ENCODE assay signal across 12 mouse cellular contexts in the genomic region with DNA sequence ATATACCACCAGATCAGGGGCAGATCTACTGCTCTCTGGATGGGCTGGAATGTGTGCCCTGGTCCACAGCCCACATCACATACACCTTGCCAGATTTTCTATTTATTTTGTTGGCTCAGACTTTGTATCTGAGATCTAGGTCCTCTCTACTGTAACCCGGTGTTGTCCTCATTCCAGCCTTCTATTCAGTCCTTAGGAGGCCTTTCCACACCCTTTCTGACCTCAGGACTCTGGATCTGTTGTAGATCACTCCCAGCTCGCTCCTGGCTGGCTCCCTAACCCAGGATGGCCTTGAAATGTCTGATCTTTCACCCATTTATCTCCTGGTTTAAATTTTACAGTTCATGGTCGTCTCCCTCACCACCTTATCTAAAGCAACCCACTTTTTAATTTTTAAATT. TPM values are rescaled to one million over a fixed set of nuclear protein-coding genes. Genes with fewer than 3 reads are reported as not detected.
"Had no signal": no experiment of that assay in that cellular context is flagged by ENCODE, and none has a peak within 500 bp of the region (broad histone marks: within the 10 kb centered on the region; RNA-seq: fewer than 3 reads in every experiment).

No protein-coding gene starts in this region.

- H3K9ac ChIP-seq: hindbrain, embryonic 15.5 days; midbrain, embryonic 13.5 days had no signal

- H3K27ac ChIP-seq: hindbrain, embryonic 15.5 days; left cerebral cortex, adult 2 months; limb, embryonic 10.5 days; midbrain, embryonic 13.5 days had no signal

- DNase-seq: lung, adult 18-20 months; right cerebral cortex, postnatal 14 days; thymus, postnatal 4 days had no signal

- H3K4me3 ChIP-seq: hindbrain, embryonic 15.5 days; left cerebral cortex, adult 2 months; limb, embryonic 10.5 days; midbrain, embryonic 13.5 days had no signal

- H3K36me3 ChIP-seq: hindbrain, embryonic 15.5 days had no signal

- H3K9me3 ChIP-seq: hindbrain, embryonic 15.5 days; limb, embryonic 10.5 days; midbrain, embryonic 13.5 days had no signal

- H3K4me2 ChIP-seq: hindbrain, embryonic 15.5 days; midbrain, embryonic 13.5 days had no signal

- ATAC-seq: midbrain, embryonic 13.5 days had no signal

- H3K27me3 ChIP-seq: hindbrain, embryonic 15.5 days; midbrain, embryonic 13.5 days had no signal

RNA-seq across cellular contexts. Expression of a gene that starts 28.7 kb away (rescaled TPM):
- polyA plus RNA-seq: hindbrain, embryonic 15.5 days; limb, embryonic 10.5 days; lung, embryonic 16.5 days; midbrain, embryonic 13.5 days; midbrain, postnatal 0 days; neural tube, embryonic 14.5 days; stomach, embryonic 16.5 days; thymus, postnatal 0 days had no signal
